Mouse (Mus musculus): Measurements from ENCODE around the gene Xrra1.

Gene Xrra1

GRCm38 (mm10) chr7:99875891-99876290 is 17.0 kb downstream of the Xrra1 start:
- no peak for TF ChIP-seq GATA4 (IDR thresholded peaks at IDR 0.05; ENCODE audit: insufficient replicate concordance, low read length)

GRCm38 (mm10) chr7:99876345-99876744 is 17.4 kb downstream of the Xrra1 start:
- TF ChIP-seq GATA4 (IDR thresholded peaks at IDR 0.05; ENCODE audit: insufficient replicate concordance, low read length) = no peak

- TF ChIP-seq GATA4 (IDR thresholded peaks at IDR 0.05; ENCODE audit: insufficient replicate concordance, low read length) = no peak
These were observed 19.3 kb downstream of the Xrra1 start for GRCm38 (mm10) chr7:99878254-99878653.

- no peak for TF ChIP-seq GATA4 (IDR thresholded peaks at IDR 0.05; ENCODE audit: insufficient replicate concordance, low read length)
These were observed 28.4 kb downstream of the Xrra1 start for GRCm38 (mm10) chr7:99887230-99887735.

GRCm38 (mm10) chr7:99887743-99888142 is 28.8 kb downstream of the Xrra1 start:
- TF ChIP-seq GATA4 (IDR thresholded peaks at IDR 0.05; ENCODE audit: insufficient replicate concordance, low read length) = no peak

GRCm38 (mm10) chr7:99889175-99889880 is 30.4 kb downstream of the Xrra1 start:
- no peak for TF ChIP-seq GATA4 (IDR thresholded peaks at IDR 0.05; ENCODE audit: insufficient replicate concordance, low read length)

- TF ChIP-seq GATA4 (IDR thresholded peaks at IDR 0.05; ENCODE audit: insufficient replicate concordance, low read length) = no peak
These were observed 31.3 kb downstream of the Xrra1 start for GRCm38 (mm10) chr7:99890168-99890755.

- TF ChIP-seq GATA4 (IDR thresholded peaks at IDR 0.05; ENCODE audit: insufficient replicate concordance, low read length) = no peak
These were observed 32.6 kb downstream of the Xrra1 start for GRCm38 (mm10) chr7:99891471-99891870.

GRCm38 (mm10) chr7:99892351-99892750 is 33.4 kb downstream of the Xrra1 start:
- no peak for TF ChIP-seq GATA4 (IDR thresholded peaks at IDR 0.05; ENCODE audit: insufficient replicate concordance, low read length)

- no peak for TF ChIP-seq GATA4 (IDR thresholded peaks at IDR 0.05; ENCODE audit: insufficient replicate concordance, low read length)
These were observed 35.1 kb downstream of the Xrra1 start for GRCm38 (mm10) chr7:99893967-99894366.

GRCm38 (mm10) chr7:99894478-99894877 is 35.6 kb downstream of the Xrra1 start:
- no peak for TF ChIP-seq GATA4 (IDR thresholded peaks at IDR 0.05; ENCODE audit: insufficient replicate concordance, low read length)

- no peak for TF ChIP-seq GATA4 (IDR thresholded peaks at IDR 0.05; ENCODE audit: insufficient replicate concordance, low read length)
These were observed 38.0 kb downstream of the Xrra1 start for GRCm38 (mm10) chr7:99896905-99897304.

GRCm38 (mm10) chr7:99902208-99902607 is 43.3 kb downstream of the Xrra1 start:
- no peak for TF ChIP-seq GATA4 (IDR thresholded peaks at IDR 0.05; ENCODE audit: insufficient replicate concordance, low read length)

GRCm38 (mm10) chr7:99902918-99903665 is 44.2 kb downstream of the Xrra1 start:
- TF ChIP-seq GATA4 (IDR thresholded peaks at IDR 0.05; ENCODE audit: insufficient replicate concordance, low read length) = no peak

- no peak for TF ChIP-seq GATA4 (IDR thresholded peaks at IDR 0.05; ENCODE audit: insufficient replicate concordance, low read length)
These were observed 45.6 kb downstream of the Xrra1 start for GRCm38 (mm10) chr7:99904421-99905005.
